Mouse (Mus musculus): ENCODE data around the gene Samhd1.

The Samhd1 gene

DNA sequence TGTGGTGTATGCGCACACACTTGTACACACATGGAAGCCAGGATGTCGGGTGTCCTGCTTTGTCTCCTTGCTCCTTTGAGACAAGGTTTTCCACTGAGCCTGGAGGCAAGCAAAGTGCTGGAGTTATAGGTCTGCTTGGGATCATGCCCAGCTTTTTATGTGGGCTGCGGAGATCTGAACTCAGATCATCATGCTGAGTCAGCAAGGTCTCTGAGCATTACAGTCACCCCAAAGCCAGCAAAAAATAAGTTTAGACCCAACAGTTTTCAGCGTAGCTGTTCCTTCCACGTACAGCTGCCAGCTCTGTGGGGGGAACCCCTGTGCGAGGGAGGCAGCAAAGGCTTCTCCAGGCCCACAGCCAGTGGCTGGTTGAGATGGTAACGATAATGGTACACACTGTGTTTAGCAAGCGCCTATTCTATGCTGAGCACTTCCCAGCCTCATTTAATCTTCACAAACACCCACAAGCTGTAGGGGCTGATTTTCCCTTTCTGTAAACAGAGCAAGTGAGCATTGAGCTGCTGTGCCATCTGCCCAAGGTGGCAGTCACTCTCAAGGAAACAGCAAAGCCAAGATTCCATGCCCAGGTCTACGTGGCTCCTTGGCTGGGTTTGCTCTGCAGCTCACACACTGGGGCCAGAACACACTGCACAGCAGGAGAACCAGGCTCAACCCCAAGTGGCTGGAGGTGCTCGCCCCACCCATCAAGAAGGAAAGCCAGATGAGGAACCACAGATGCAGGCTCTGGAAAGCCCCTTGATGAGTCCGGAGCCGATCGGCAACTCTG lies 86.5 kb downstream of the Samhd1 start:
- DNase-seq, result no peak
